In genomic region chr3:89774236-89774960, GRCm38 (mm10) we compare ENCODE assay signal across 7 mouse cellular contexts. TPM values are rescaled to one million over a fixed set of nuclear protein-coding genes. Genes with fewer than 3 reads are reported as not detected.
DNase-seq lines count a peak whose midpoint lies in the region; ATAC-seq and TF ChIP-seq lines count a peak whose summit lies in the region.

No protein-coding gene starts in this region.

- peaks cover 11% of the 10 kb centered on the region for H3K4me1 ChIP-seq in forebrain, embryonic 11.5 days (replicated peaks; ENCODE audit: control insufficient read depth, insufficient read depth, low read length)
- H3K4me1 ChIP-seq in kidney, postnatal 0 days (replicated peaks; ENCODE audit: insufficient read depth, low read length): peaks cover 21% of the 10 kb centered on the region

- DNase-seq in spleen, postnatal 36 days (ENCODE audit: low spot score in 2 of 2): peak; percentile 33 to 36
- DNase-seq in spleen, postnatal 4 days (ENCODE audit: low spot score in 2 of 2): no peak
- no peak for DNase-seq in forebrain, embryonic 11.5 days (ENCODE audit: low spot score)
- no peak for DNase-seq in kidney, postnatal 0 days (ENCODE audit: low spot score)
- DNase-seq in layer of hippocampus, adult 9-10 months (ENCODE audit: low spot score): no peak
- no peak for DNase-seq in frontal cortex, adult 2 months (ENCODE audit: extremely low spot score in 1 of 2, low spot score in 1 of 2)

- H3K36me3 ChIP-seq in forebrain, embryonic 11.5 days (ENCODE audit: control insufficient read depth, insufficient read depth, low read length): peaks cover under 1% of the 10 kb centered on the region; the same call in 1 of the 2 replicates
- peaks cover 29% of the 10 kb centered on the region for H3K36me3 ChIP-seq in kidney, postnatal 0 days (ENCODE audit: insufficient read depth, low read length)
- peaks cover 32% of the 10 kb centered on the region for H3K36me3 ChIP-seq in myocyte (ENCODE audit: control insufficient read depth, insufficient read depth)

- no peak overlapping the region for H3K27ac ChIP-seq in forebrain, embryonic 11.5 days (ENCODE audit: low read depth, low read length)
- peak overlapping the region; percentile 99 for H3K27ac ChIP-seq in kidney, postnatal 0 days

- no peaks in the 10 kb centered on the region for H3K27me3 ChIP-seq in forebrain, embryonic 11.5 days (ENCODE audit: control insufficient read depth, insufficient read depth, low read length)
- H3K27me3 ChIP-seq in kidney, postnatal 0 days (ENCODE audit: insufficient read depth, low read length): no peaks in the 10 kb centered on the region
- no peaks in the 10 kb centered on the region for H3K27me3 ChIP-seq in myocyte (ENCODE audit: control insufficient read depth, insufficient read depth, insufficient read length)

- no peak for TF ChIP-seq CTCF in kidney, postnatal 0 days (IDR thresholded peaks at IDR 0.05; ENCODE audit: low read depth)

- 59% methylated on average over 15 of the region's 15 CpGs for WGBS in forebrain, embryonic 11.5 days
- WGBS in kidney, postnatal 0 days: 30% methylated on average over 15 of the region's 15 CpGs

- ATAC-seq in forebrain, embryonic 11.5 days (replicated peaks; ENCODE audit: low FRiP score): no peak
- ATAC-seq in kidney, postnatal 0 days (replicated peaks; ENCODE audit: low FRiP score, low read depth): no peak

- peak overlapping the region; percentile 99 for H3K4me3 ChIP-seq in forebrain, embryonic 11.5 days (ENCODE audit: low read depth, low read length)
- H3K4me3 ChIP-seq in kidney, postnatal 0 days (replicated peaks; ENCODE audit: low read depth, low read length): peak overlapping the region; percentile 98
- H3K4me3 ChIP-seq in myocyte: peak overlapping the region; percentile 65

- H3K4me2 ChIP-seq in forebrain, embryonic 11.5 days (ENCODE audit: low read depth, low read length, severe bottlenecking): peak overlapping the region; percentile 83
- peak overlapping the region; percentile 88 for H3K4me2 ChIP-seq in kidney, postnatal 0 days (ENCODE audit: low read length)
- peak overlapping the region; percentile 98 for H3K4me2 ChIP-seq in myocyte (ENCODE audit: low read depth)

- peak overlapping the region; percentile 73 for H3ac ChIP-seq in myocyte (ENCODE audit: control insufficient read depth, insufficient read length)

- H3K79me2 ChIP-seq in myocyte (ENCODE audit: control insufficient read depth, insufficient read depth): peaks cover 33% of the 10 kb centered on the region

- peak overlapping the region; percentile 98 for H3K9ac ChIP-seq in forebrain, embryonic 11.5 days (ENCODE audit: low read length)
- peak overlapping the region; percentile 100 for H3K9ac ChIP-seq in kidney, postnatal 0 days (ENCODE audit: low read depth, low read length)

- H3K9me3 ChIP-seq in forebrain, embryonic 11.5 days (ENCODE audit: control insufficient read depth, low read length): no peaks in the 10 kb centered on the region
- H3K9me3 ChIP-seq in kidney, postnatal 0 days (replicated peaks; ENCODE audit: low read length): no peaks in the 10 kb centered on the region

- TF ChIP-seq POLR2A in myocyte (IDR thresholded peaks at IDR 0.05; ENCODE audit: insufficient read length, low read depth): no peak

TF ChIP-seq in myocyte, 11 proteins besides CTCF, POLR2A, EP300 and RAD21:
- TF ChIP-seq CEBPB (IDR thresholded peaks at IDR 0.05; ENCODE audit: insufficient read depth, poor library complexity, severe bottlenecking) (no peak), E2F4 (IDR thresholded peaks at IDR 0.05; ENCODE audit: insufficient read depth) (no peak), TCF12 (IDR thresholded peaks at IDR 0.05; ENCODE audit: insufficient read depth, poor library complexity, severe bottlenecking) (no peak), USF1 (IDR thresholded peaks at IDR 0.05; ENCODE audit: low read depth) (no peak), MYOG (IDR thresholded peaks at IDR 0.05; ENCODE audit: control insufficient read depth in 1 of 3, insufficient read depth in 1 of 3, insufficient read length in 2 of 3, low read depth in 2 of 3) (no peak), TCF3 (IDR thresholded peaks at IDR 0.05; ENCODE audit: insufficient read length, low read depth) (no peak), REST (IDR thresholded peaks at IDR 0.05; ENCODE audit: insufficient read depth, insufficient read length) (no peak), POLR2AphosphoS2 (IDR thresholded peaks at IDR 0.05; ENCODE audit: insufficient read length, low read depth) (no peak), SRF (IDR thresholded peaks at IDR 0.05; ENCODE audit: control insufficient read depth, insufficient read length, low read depth) (no peak), MAX (IDR thresholded peaks at IDR 0.05; ENCODE audit: low read depth) (no peak), MYOD1 (IDR thresholded peaks at IDR 0.05; ENCODE audit: control insufficient read depth in 1 of 3, insufficient read length in 2 of 3, low read depth in 2 of 3) (no peak)

RNA-seq across cellular contexts. Expression of gene Ube2q1, which starts 1.0 kb away (rescaled TPM):
- polyA plus RNA-seq in forebrain, embryonic 11.5 days (2014; fragmentation: Nextera tagmentation; extraction: Ambion mirVana): 20.7 and 25.4 TPM in 2 replicates
- polyA plus RNA-seq in kidney, postnatal 0 days (2015; fragmentation: Nextera tagmentation; extraction: Ambion mirVana): 11.3 and 13.2 TPM in 2 replicates
- polyA plus RNA-seq in myocyte (2012; fragmentation: generic; extraction: Trizol): 39.8 TPM
- polyA plus RNA-seq in frontal cortex, adult 2 months (2012; rRNA removed): 56.9 and 58.0 TPM in 2 replicates

RNA-seq across cellular contexts. Expression of gene Chrnb2, which starts 10.0 kb away (rescaled TPM):
- 10.2 and 10.3 TPM in 2 replicates for polyA plus RNA-seq in forebrain, embryonic 11.5 days (2014; fragmentation: Nextera tagmentation; extraction: Ambion mirVana)
- polyA plus RNA-seq in kidney, postnatal 0 days (2015; fragmentation: Nextera tagmentation; extraction: Ambion mirVana): 0.36 and 0.47 TPM in 2 replicates
- 0.42 TPM for polyA plus RNA-seq in myocyte (2012; fragmentation: generic; extraction: Trizol)
- polyA plus RNA-seq in frontal cortex, adult 2 months (2012; rRNA removed): 24.8 and 26.7 TPM in 2 replicates

RNA-seq across cellular contexts. Expression of gene She, which starts 56.8 kb away (rescaled TPM):
- polyA plus RNA-seq in forebrain, embryonic 11.5 days (2014; fragmentation: Nextera tagmentation; extraction: Ambion mirVana): 2.0 and 2.4 TPM in 2 replicates
- 5.4 and 5.9 TPM in 2 replicates for polyA plus RNA-seq in kidney, postnatal 0 days (2015; fragmentation: Nextera tagmentation; extraction: Ambion mirVana)
- not detected for polyA plus RNA-seq in myocyte (2012; fragmentation: generic; extraction: Trizol)
- 2.0 and 2.4 TPM in 2 replicates for polyA plus RNA-seq in frontal cortex, adult 2 months (2012; rRNA removed)

RNA-seq across cellular contexts. Expression of gene Adar, which starts 59.6 kb away (rescaled TPM):
- 22.4 and 23.2 TPM in 2 replicates for polyA plus RNA-seq in forebrain, embryonic 11.5 days (2014; fragmentation: Nextera tagmentation; extraction: Ambion mirVana)
- 9.6 and 10.5 TPM in 2 replicates for polyA plus RNA-seq in kidney, postnatal 0 days (2015; fragmentation: Nextera tagmentation; extraction: Ambion mirVana)
- 12.5 TPM for polyA plus RNA-seq in myocyte (2012; fragmentation: generic; extraction: Trizol)
- polyA plus RNA-seq in frontal cortex, adult 2 months (2012; rRNA removed): 99.0 and 108 TPM in 2 replicates

Comparison
In these comparisons a context has a peak if more than half of its experiments do, and no peak if none do; other contexts are left out.
1. DNase-seq: peak in spleen, postnatal 36 days (2 of 2); none in spleen, postnatal 4 days (0 of 2), forebrain, embryonic 11.5 days (single experiment), kidney, postnatal 0 days (single experiment), layer of hippocampus, adult 9-10 months (single experiment) and frontal cortex, adult 2 months (0 of 2).
2. Peak in every context shown above with its lines, with median percentiles within 50 percentile points of each other: H3K4me2 ChIP-seq and H3K4me3 ChIP-seq.